Mouse (Mus musculus) activated CD4-positive, CD25-positive, alpha-beta regulatory T cell, adult 9 weeks (primary cell): ENCODE measurements around the gene Las1l. TPM values are rescaled to one million over a fixed set of nuclear protein-coding genes. Genes with fewer than 3 reads are reported as not detected.

Source experiments
- polyA plus RNA-seq: library from polyadenylated mRNA; unstranded; fragments of 100-300 nt; shearing (Covaris generic); gene quantifications from one replicate; pipeline ENCODE4 v1.2.1, GENCODE M21; 2017

Las1l gene
- 80.0 TPM for polyA plus RNA-seq

GRCm38 (mm10) chrX:95956497-95957293 lies at the start of gene Las1l:
Gene Las1l, minus strand, starts transcription at chrX:95956962.

Other genes with a start within 250 kb of the Las1l start
- 1.6 TPM for gene Zc3h12b, start 245.3 kb downstream of the Las1l start, polyA plus RNA-seq
- 1,141 TPM for gene Msn, start 139.1 kb upstream of the Las1l start, polyA plus RNA-seq